Mouse (Mus musculus): Measurements from ENCODE around the gene Zranb2.

Zranb2 gene

GRCm38 (mm10) chr3:157533964-157534785, at the start of gene Zranb2:
Gene Zranb2 (plus strand): TSS chr3:157534160.
- peak; percentile 89 to 93 for DNase-seq (ENCODE audit: low spot score in 2 of 2)

DNA sequence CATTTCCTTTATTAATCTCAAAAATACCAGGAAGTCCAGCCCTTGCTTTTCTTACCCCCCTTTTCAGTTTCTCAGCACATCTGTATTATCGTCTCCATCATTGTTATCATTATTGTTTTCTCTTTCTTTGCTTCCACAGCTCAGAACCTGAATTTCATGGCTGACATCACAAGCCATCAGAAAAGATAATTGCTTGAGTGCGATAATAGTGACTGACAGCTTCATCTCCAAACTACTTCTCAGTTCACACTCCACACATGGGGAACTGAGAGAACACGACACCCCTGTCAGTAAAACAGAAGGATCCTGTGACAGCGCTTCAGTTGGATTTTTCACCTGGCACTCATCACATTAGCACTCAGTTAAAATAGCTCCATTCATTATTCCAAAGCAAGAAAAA, 41.9 kb upstream of the Zranb2 start:
- no peak for DNase-seq (ENCODE audit: low spot score in 2 of 2)

DNA sequence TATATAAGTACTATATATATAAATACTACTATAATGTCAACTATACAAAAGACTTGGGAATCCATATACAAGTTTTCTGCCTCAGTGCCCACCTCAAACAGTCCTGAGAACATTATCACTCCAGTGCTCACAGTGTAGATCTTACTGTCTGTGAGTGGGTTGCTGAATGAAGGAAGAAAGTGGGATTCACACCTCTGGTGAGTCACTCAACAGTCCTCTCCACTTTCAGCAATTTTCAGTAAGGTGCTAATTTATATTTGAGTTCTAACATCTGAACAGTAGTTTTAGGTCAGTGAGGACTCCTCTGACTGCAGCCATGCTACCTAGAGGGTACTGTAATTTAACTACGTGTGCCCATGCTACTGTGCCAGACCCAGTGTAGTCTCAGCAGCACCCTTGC, 31.7 kb upstream of the Zranb2 start:
- DNase-seq (ENCODE audit: low spot score in 2 of 2) = no peak

DNA sequence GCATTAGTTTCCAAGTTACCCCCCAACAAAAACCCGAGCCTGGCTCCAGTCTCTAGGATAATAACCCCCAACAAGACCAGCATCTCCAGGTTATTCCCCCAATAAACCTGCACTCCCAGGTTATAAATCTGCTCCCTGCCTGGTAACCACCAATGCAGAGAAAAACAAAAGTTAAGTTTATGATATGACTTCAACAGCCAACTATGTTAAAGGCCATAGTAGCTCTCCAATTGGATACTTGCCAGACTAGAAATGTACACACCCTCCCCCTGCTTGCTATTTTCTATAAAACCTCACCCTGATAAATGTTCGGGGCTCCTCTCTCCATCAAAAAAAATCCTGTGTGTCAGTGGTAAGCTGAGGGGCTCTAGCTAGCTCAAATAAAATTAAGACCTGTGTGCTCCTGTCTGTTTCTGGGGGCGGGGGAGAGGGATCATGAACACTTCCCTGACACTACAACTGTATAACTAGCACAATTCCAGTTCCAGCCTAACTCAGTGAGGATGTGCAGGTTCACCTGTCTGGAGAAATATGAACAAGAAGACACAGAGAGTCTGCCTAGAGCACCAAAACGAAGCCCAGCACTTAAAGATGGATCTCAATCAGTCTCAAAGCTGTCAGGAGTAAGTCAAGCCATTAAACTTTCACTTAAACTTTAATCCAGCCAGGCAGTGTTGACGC, 19.7 kb upstream of the Zranb2 start:
- DNase-seq (ENCODE audit: low spot score in 2 of 2) = no peak

GRCm38 (mm10) chr3:157516471-157516870, 17.5 kb upstream of the Zranb2 start:
- DNase-seq (ENCODE audit: low spot score in 2 of 2) = no peak

GRCm38 (mm10) chr3:157517992-157518391, 16.0 kb upstream of the Zranb2 start:
- no peak for DNase-seq (ENCODE audit: low spot score in 2 of 2)

- peak; percentile 24 to 47 for DNase-seq (ENCODE audit: low spot score in 2 of 2)
Observed at GRCm38 (mm10) chr3:157520433-157520832, 13.5 kb upstream of the Zranb2 start.

GRCm38 (mm10) chr3:157523834-157524233, 10.1 kb upstream of the Zranb2 start:
- no peak for DNase-seq (ENCODE audit: low spot score in 2 of 2)

- DNase-seq (ENCODE audit: low spot score in 2 of 2) = no peak
Observed at GRCm38 (mm10) chr3:157531585-157531984, 2.4 kb upstream of the Zranb2 start.

GRCm38 (mm10) chr3:157534786-157535415, 941 bp downstream of the Zranb2 start:
- no peak for DNase-seq (ENCODE audit: low spot score in 2 of 2)

DNA sequence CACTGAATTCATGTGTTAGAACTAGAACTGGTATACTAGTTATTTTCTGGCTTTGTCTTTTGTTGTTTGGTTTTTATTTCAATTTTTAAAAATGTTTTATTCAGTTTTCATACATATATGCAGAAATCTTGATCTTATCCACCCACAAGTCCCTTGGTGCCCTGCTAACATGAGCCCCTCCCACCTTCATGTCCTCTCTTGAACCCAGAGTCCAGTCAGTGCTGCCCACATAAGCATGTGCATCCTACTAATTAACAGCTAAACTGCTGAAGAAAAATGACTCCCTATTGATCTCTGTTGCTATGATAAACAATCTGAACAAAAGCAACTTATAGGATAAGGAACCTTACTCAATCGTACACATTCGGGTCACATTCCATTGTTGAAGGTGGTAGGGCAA, 15.4 kb downstream of the Zranb2 start:
- DNase-seq (ENCODE audit: low spot score in 2 of 2) = no peak

DNA sequence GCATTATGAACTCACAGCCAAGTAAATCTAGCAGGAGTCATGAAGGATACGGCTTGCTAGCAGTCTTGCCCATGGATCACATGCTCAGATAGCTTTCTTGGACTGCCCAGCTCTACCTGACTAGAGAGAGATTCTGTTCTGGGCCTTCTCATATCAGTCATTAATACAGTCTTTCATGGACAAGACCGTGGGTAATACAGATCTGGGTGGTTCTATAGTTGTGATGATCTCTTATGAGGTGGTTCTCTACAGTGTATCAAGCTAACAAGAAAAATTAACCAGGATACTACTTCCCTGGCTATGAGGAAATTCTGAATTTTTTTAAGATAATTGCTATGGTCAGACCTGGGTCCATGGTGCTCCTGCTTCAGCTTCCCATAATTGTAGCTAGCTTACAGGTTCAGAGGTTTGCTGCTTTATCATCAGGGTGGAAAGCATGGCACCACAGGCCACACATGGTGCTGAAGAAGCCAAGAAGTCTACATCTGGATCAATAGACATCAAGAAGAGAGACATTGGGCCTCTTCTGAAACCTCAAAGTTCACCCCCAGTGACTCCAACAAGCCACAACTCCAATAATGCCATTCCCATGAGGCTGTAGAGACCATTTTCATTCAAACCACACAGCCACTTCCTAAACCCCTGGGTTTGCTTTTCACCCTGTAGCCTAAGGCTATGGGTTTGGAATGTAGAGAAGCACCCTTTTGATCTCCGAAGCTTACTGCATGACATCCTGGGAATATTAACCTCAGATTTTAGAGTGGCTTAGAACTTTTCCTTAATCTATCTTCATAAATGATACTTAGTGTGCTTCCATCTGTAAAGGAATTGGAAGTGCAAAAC, 16.0 kb downstream of the Zranb2 start:
- no peak for DNase-seq (ENCODE audit: low spot score in 2 of 2)

DNA sequence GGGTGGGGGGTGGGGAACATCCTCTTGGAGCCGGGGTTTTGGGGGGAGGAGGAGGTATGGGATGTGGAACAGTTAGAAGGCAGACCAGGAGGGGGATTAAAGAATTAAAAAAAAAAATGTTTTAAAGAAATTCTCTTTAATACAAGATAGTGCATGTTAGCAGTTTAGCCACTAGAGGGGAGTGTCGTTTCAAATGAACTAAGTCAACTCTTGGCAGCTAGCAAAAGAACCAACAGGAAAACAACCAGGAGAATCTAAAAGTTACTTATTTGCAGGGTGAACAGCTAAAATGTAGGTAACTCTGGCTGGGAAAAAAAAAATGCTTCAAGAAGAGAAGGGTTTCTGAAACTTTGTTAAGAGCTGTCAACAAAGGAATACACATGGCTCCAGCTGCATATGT, 31.2 kb downstream of the Zranb2 start:
- DNase-seq (ENCODE audit: low spot score in 2 of 2) = no peak

DNA sequence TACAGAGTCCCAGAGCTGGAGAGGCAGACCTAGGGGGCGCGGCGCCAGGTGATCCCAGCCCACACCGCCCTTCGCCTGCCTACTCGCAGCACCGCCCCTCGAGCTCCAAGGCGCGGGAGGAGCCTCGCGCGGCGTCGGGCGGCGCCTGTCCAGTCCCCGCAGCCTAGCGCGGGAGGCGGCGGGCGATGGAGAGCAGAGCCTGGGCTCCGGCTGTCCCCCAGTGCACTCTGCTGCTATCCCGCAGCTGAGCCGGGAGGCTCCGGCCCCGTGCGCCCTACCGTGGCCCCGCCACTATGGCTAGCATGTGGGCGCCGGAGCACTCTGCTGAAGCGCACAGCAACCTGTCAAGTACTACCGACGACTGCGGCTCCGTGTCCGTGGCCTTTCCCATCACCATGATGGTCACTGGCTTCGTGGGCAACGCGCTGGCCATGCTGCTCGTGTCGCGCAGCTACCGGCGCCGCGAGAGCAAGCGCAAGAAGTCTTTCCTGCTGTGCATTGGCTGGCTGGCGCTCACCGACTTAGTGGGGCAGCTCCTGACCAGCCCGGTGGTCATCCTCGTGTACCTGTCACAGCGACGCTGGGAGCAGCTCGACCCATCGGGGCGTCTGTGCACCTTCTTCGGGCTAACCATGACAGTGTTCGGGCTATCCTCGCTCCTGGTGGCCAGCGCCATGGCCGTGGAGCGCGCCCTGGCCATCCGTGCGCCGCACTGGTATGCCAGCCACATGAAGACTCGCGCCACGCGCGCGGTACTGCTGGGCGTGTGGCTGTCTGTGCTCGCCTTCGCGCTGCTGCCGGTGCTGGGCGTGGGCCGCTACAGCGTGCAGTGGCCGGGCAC, 33.0 kb downstream of the Zranb2 start, which contains the start of gene Ptger3:
Gene Ptger3, plus strand, starts transcription at position 168 of the 841 bp plus-strand sequence.
- DNase-seq (ENCODE audit: low spot score in 2 of 2) = peak in 1 of 2 experiments; percentile 33

DNA sequence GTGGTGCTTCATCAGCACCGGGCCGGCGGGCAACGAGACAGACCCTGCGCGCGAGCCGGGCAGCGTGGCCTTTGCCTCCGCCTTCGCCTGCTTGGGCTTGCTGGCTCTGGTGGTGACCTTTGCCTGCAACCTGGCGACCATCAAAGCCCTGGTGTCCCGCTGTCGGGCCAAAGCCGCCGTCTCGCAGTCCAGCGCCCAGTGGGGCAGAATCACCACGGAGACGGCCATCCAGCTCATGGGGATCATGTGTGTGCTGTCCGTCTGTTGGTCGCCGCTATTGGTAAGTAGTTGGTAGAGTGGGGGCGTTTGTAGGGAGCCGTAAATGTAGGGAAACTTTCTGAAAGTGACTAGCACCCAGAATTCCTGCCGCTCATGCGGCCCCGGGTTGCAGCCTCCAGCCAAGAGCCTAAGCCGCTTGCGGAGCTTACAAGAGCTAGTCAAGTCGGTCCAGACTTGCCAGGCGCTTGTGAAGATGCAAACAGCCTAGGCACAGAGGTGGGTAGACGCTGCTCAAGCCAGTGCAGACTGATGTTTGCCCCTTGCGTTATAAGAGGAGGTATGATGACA, 33.7 kb downstream of the Zranb2 start:
- no peak for DNase-seq (ENCODE audit: low spot score in 2 of 2)

DNA sequence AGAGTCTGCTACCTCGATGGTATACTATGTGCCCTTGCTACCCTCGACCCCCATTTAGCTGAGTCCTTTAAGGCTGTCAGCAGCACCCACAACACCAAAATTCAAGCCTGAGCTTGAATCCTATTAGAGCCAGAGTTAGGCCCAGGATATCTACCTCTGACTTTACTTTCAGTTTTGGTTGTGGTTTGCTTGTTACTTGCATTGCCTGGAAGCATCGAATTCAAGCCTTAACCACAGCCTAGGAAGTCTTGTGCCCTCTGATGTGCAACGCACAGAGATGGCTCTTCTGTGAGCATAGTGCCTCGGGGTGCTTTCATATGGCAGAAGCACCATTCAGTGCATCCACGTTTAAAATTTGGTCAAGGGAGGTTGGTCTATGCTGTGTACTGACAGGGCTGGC, 38.1 kb downstream of the Zranb2 start:
- DNase-seq (ENCODE audit: low spot score in 2 of 2) = no peak

DNA sequence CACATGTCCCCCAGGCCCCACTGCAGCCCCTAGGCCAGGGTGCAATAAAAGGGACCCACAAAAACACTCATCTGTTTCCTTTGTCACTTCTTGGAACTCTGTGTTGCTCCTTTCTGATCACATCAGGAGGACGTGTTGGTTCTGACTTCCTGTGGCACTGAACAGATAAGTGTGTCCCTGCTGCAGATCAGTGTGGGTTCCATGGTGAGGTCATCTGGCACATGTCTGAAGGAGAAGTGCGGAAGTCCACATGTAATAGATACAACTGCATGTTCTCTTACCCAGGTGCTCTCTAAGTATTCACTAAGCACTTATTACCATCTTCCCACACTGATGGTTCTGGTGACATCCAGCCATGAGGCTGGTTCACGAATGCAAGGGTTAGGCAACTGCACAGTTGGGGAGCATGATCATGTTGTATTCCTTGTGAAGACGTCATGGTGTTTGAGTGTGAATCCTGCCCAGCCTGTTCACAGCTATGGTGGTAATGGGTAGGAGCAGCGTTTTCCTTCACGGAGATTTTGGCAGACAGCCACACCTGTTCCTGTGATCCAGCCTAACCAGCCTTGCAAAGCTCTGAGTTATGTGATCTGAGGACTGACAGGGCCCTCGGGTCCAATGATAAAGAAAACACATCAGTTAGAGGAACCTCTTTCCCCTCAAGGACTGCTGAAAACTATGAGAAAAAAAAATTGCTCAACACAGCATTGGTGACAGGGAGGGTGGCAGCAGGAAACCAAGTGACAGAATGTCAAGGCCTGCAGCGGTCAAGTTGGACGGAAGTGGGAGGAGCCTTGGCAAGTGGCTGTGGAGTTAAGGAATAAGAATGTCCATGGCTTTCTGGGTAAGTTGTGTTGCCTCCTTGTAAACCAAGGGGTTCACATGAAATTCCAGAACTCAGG, 41.7 kb downstream of the Zranb2 start:
- DNase-seq (ENCODE audit: low spot score in 2 of 2) = no peak

DNA sequence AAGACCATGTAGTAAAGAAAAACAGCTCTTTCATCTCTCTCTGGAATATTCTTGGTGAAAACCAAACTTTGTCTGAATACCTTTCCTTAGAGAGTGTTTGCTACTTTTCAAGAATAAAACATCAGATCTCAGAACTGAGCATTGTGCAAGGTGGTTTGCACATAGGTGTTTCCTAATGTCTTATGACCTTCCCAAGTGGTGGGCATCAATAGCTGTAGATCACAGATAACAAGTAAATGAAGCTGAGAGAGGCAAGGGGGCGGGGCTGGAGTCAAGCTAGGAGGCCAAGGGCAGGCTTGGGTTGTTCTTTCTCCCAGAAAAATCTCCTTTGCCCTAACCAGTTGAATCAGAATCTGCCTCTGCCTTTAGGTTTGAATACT, 42.4 kb downstream of the Zranb2 start:
- DNase-seq (ENCODE audit: low spot score in 2 of 2) = no peak

DNA sequence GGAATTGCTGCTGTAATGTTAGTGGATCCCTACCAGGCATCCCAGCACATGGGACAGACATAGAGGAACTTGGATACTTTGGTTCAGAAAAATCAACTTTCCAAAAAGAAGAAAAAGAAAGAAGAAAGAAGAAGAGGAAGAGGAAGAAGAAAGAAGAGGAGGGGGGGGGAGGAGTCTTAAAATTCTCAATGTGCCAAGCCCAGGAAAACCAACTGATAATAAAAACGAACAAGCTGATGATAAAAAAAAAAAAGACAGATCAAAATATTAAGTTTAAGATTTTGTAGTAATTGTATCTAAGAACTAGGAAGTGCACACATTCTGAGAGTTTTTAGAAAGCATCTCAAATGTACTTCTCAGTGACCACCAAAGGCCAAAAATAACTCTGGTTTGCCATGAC, 42.9 kb downstream of the Zranb2 start:
- DNase-seq (ENCODE audit: low spot score in 2 of 2) = no peak
